Mouse (Mus musculus): ENCODE data around the gene Taok3. TPM values are rescaled to one million over a fixed set of nuclear protein-coding genes. Genes with fewer than 3 reads are reported as not detected.

Gene Taok3
- total RNA-seq, 1 experiment from 2014 or later = 29.8 TPM

- no peak for DNase-seq
These were observed 20.4 kb downstream of the Taok3 start for GRCm38 (mm10) chr5:117140374-117140773.

- DNase-seq = peak; percentile 73
These were observed 23.8 kb downstream of the Taok3 start for GRCm38 (mm10) chr5:117143721-117144135.

- DNase-seq = no peak
These were observed 26.2 kb downstream of the Taok3 start for GRCm38 (mm10) chr5:117146165-117146564.

GRCm38 (mm10) chr5:117147187-117148095, 27.5 kb downstream of the Taok3 start:
- DNase-seq = no peak

- no peak for DNase-seq
These were observed 29.4 kb downstream of the Taok3 start for GRCm38 (mm10) chr5:117149054-117149942.

- no peak for DNase-seq
These were observed 30.1 kb downstream of the Taok3 start for GRCm38 (mm10) chr5:117150068-117150467.

GRCm38 (mm10) chr5:117152944-117153343, 33.0 kb downstream of the Taok3 start:
- DNase-seq = no peak

- peak; percentile 31 for DNase-seq
These were observed 33.7 kb downstream of the Taok3 start for GRCm38 (mm10) chr5:117153527-117154091.

GRCm38 (mm10) chr5:117158335-117159018, 38.5 kb downstream of the Taok3 start:
- peak; percentile 88 for DNase-seq

GRCm38 (mm10) chr5:117159326-117159725, 39.4 kb downstream of the Taok3 start:
- DNase-seq = no peak

- no peak for DNase-seq
These were observed 39.9 kb downstream of the Taok3 start for GRCm38 (mm10) chr5:117159805-117160291.

GRCm38 (mm10) chr5:117160499-117160898, 40.6 kb downstream of the Taok3 start:
- no peak for DNase-seq

- DNase-seq = no peak
These were observed 43.9 kb downstream of the Taok3 start for GRCm38 (mm10) chr5:117163790-117164189.

- DNase-seq = no peak
These were observed 44.6 kb downstream of the Taok3 start for GRCm38 (mm10) chr5:117164516-117164915.

GRCm38 (mm10) chr5:117164923-117165322, 45.0 kb downstream of the Taok3 start:
- no peak for DNase-seq

GRCm38 (mm10) chr5:117165946-117166345, 46.0 kb downstream of the Taok3 start:
- DNase-seq = no peak

- DNase-seq = no peak
These were observed 47.0 kb downstream of the Taok3 start for GRCm38 (mm10) chr5:117166811-117167365.

- DNase-seq = no peak
These were observed 48.6 kb downstream of the Taok3 start for GRCm38 (mm10) chr5:117168351-117169100.

- no peak for DNase-seq
These were observed 54.1 kb downstream of the Taok3 start for GRCm38 (mm10) chr5:117174057-117174456.

- no peak for DNase-seq
These were observed 56.0 kb downstream of the Taok3 start for GRCm38 (mm10) chr5:117175896-117176295.

GRCm38 (mm10) chr5:117178079-117178478, 58.1 kb downstream of the Taok3 start:
- no peak for DNase-seq

Measured in adrenal gland, postnatal 14 days (tissue).